Mouse (Mus musculus) bone marrow, adult 2 months (tissue): ENCODE data around the gene Sox9.

Experiments
- CTCF ChIP-seq: fragments of 200-500 bp; IDR thresholded peaks from 2 replicates; pipeline ENCODE4 v1.5.1; 2011; ENCODE audit warnings: low read length, control low read depth; ENCODE audit not compliant: control insufficient read depth, insufficient read depth
- POLR2A ChIP-seq: fragments of 200-500 bp; IDR thresholded peaks from 2 replicates; pipeline ENCODE4 v1.6.1; 2011; ENCODE audit warnings: low read depth, mild to moderate bottlenecking, control low read depth, low read length, borderline replicate concordance; ENCODE audit not compliant: control insufficient read depth

DNA sequence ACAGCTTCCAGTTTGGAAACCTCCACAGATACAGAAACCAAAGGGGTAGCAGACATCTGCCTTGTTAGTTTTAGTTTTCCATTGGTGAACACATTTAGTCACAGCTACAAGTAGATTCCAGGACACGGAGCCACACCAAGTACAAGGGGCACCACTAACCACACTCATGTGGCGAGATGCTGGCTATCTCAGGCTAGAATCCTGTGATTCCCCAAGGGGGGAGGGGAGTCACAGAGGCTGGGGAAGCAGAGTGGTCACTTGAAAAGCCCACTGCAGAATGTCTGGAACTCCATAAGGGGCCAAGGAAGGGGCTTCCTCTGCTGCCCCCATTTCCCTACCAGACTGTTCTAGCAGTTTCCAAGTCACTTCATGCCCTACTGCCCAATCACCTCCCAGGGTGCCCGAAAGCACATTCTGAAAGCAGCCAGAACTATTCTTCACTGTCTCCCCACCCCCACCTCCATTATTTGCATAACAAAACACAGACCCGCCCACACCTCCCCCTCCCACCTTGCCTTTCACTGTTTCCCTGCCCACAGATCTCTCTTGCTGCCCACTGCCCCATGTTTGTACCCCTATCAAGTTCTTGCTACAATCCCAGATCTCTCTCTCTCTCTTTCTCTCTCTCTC lies 19.3 kb downstream of the Sox9 start:
- TF ChIP-seq POLR2A (no peak), CTCF (no peak)
